Mouse (Mus musculus): ENCODE data around the gene Zfp981. TPM values are rescaled to one million over a fixed set of nuclear protein-coding genes. Genes with fewer than 3 reads are reported as not detected.
"Not testable (repeated sequence)": the region's sequence is repeated elsewhere in the genome, so short reads cannot be mapped to it uniquely, and the experiment has no call there.

Zfp981 gene
- polyA plus RNA-seq, 1 experiment from 2014 or later = 0.10 TPM

- not testable (repeated sequence) for DNase-seq (ENCODE audit: low spot score)
Observed at GRCm38 (mm10) chr4:146485183-146485939, 16.5 kb upstream of the Zfp981 start.

GRCm38 (mm10) chr4:146486753-146487152 lies 15.1 kb upstream of the Zfp981 start:
- not testable (repeated sequence) for DNase-seq (ENCODE audit: low spot score)

- DNase-seq (ENCODE audit: low spot score) = not testable (repeated sequence)
Observed at GRCm38 (mm10) chr4:146489196-146489595, 12.6 kb upstream of the Zfp981 start.

GRCm38 (mm10) chr4:146491993-146492392 lies 9.8 kb upstream of the Zfp981 start:
- DNase-seq (ENCODE audit: low spot score) = not testable (repeated sequence)

- DNase-seq (ENCODE audit: low spot score) = no peak
Observed at GRCm38 (mm10) chr4:146492439-146492838, 9.4 kb upstream of the Zfp981 start.

- DNase-seq (ENCODE audit: low spot score) = no peak
Observed at GRCm38 (mm10) chr4:146492851-146493250, 9.0 kb upstream of the Zfp981 start.

GRCm38 (mm10) chr4:146493319-146493907 lies 8.4 kb upstream of the Zfp981 start:
- not testable (repeated sequence) for DNase-seq (ENCODE audit: low spot score)

GRCm38 (mm10) chr4:146494980-146495379 lies 6.8 kb upstream of the Zfp981 start:
- DNase-seq (ENCODE audit: low spot score) = no peak

- not testable (repeated sequence) for DNase-seq (ENCODE audit: low spot score)
Observed at GRCm38 (mm10) chr4:146497695-146498275, 4.0 kb upstream of the Zfp981 start.

- not testable (repeated sequence) for DNase-seq (ENCODE audit: low spot score)
Observed at GRCm38 (mm10) chr4:146509029-146509428, 7.2 kb downstream of the Zfp981 start.

GRCm38 (mm10) chr4:146511871-146512270 lies 10.0 kb downstream of the Zfp981 start:
- not testable (repeated sequence) for DNase-seq (ENCODE audit: low spot score)

- no peak for DNase-seq (ENCODE audit: low spot score)
Observed at GRCm38 (mm10) chr4:146516474-146516873, 14.6 kb downstream of the Zfp981 start.

- not testable (repeated sequence) for DNase-seq (ENCODE audit: low spot score)
Observed at GRCm38 (mm10) chr4:146517150-146517549, 15.3 kb downstream of the Zfp981 start.

GRCm38 (mm10) chr4:146520723-146521122 lies 18.9 kb downstream of the Zfp981 start:
- DNase-seq (ENCODE audit: low spot score) = no peak

GRCm38 (mm10) chr4:146534574-146534973 lies 32.7 kb downstream of the Zfp981 start:
- DNase-seq (ENCODE audit: low spot score) = no peak

- peak; percentile 3 for DNase-seq (ENCODE audit: low spot score)
Observed at GRCm38 (mm10) chr4:146535883-146536282, 34.1 kb downstream of the Zfp981 start.

GRCm38 (mm10) chr4:146579905-146580873 lies 78.4 kb downstream of the Zfp981 start:
- DNase-seq (ENCODE audit: low spot score) = not testable (repeated sequence)
